Mouse (Mus musculus) bone marrow macrophage, adult 2 months (primary cell): Measurements from ENCODE around the gene Clip1. TPM values are rescaled to one million over a fixed set of nuclear protein-coding genes. Genes with fewer than 3 reads are reported as not detected.

Experiments used
- H3K27ac ChIP-seq: 2 replicates; pipeline ENCODE4 v1.5.1; 2012; ENCODE audit warnings: low read depth, low read length; ENCODE audit not compliant: insufficient read depth
- H3K4me1 ChIP-seq: 2 replicates; pipeline ENCODE4 v1.6.1; 2012; ENCODE audit warnings: low read length; ENCODE audit not compliant: control insufficient read depth, insufficient read depth
- H3K4me3 ChIP-seq: 2 replicates; pipeline ENCODE4 v1.5.1; 2012; ENCODE audit warnings: mild to moderate bottlenecking, low read length, moderate library complexity; ENCODE audit not compliant: insufficient read depth
- CTCF ChIP-seq: IDR thresholded peaks from 2 replicates; pipeline ENCODE4 v1.5.1; 2012; ENCODE audit warnings: low read depth, mild to moderate bottlenecking, low read length, moderate library complexity
- POLR2A ChIP-seq: IDR thresholded peaks from 2 replicates; pipeline ENCODE4 v1.6.1; 2012; ENCODE audit warnings: mild to moderate bottlenecking, low read depth, low read length, borderline replicate concordance
- polyA plus RNA-seq: library from polyadenylated mRNA; stranded (reverse); fragments of >200 nt; gene quantifications from 2 replicates; pipeline ENCODE4 v1.2.4, GENCODE M21; 2012; ENCODE audit not compliant: missing spikeins, insufficient read depth, insufficient read length

The Clip1 gene
- polyA plus RNA-seq, 1 experiment = 73.6 TPM

GRCm38 (mm10) chr5:123572357-123573186 is 111.8 kb downstream of the Clip1 start, which contains the start of gene Vps33a:
Gene Vps33a, minus strand, starts transcription at chr5:123573038.
- Histone ChIP-seq H3K4me1 (peaks cover 26% of the 10 kb centered on the region), H3K27ac (peak within 1 kb of the TSS; percentile 85), H3K4me3 (peak within 1 kb of the TSS; percentile 78)
- TF ChIP-seq POLR2A (peak; percentile 67; the same call in 1 of the 2 replicates), CTCF (no peak)

DNA sequence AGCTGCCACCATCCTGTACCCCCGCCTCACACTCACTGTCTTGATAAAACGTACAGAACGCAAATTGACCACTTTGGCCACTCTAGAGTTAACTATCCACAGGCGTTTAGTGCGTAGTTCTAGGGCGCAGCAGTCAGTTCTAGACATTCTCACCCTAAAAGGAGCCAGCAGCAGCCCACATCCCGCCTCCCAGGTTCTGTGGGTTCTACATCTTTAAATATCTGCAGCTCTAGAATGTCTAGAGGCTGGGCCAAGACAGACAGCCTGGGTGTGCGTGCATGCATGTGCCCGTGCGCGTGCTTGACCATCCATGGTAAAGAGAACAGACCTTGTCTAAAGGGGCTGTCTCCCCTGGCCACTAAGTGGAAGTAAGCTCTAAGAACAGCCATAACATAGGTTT is 123.3 kb downstream of the Clip1 start:
- TF ChIP-seq CTCF (no peak), POLR2A (no peak)
- no peak overlapping the region for H3K27ac ChIP-seq
- no peak overlapping the region for H3K4me3 ChIP-seq
- peaks cover 13% of the 10 kb centered on the region for H3K4me1 ChIP-seq

GRCm38 (mm10) chr5:123559588-123559987 is 124.8 kb downstream of the Clip1 start:
- no peak for TF ChIP-seq CTCF
- no peak for TF ChIP-seq POLR2A
- H3K4me3 ChIP-seq = no peak overlapping the region
- peaks cover 13% of the 10 kb centered on the region for H3K4me1 ChIP-seq
- H3K27ac ChIP-seq = no peak overlapping the region

- TF ChIP-seq POLR2A = no peak
- peak overlapping the region; percentile 51 for H3K27ac ChIP-seq
- no peak overlapping the region for H3K4me3 ChIP-seq
- H3K4me1 ChIP-seq = peaks cover 13% of the 10 kb centered on the region
Observed at GRCm38 (mm10) chr5:123556451-123556850, 128.0 kb downstream of the Clip1 start.

GRCm38 (mm10) chr5:123555693-123556092 is 128.7 kb downstream of the Clip1 start:
- no peak for TF ChIP-seq POLR2A
- TF ChIP-seq CTCF = no peak
- H3K4me1 ChIP-seq = peaks cover 13% of the 10 kb centered on the region
- H3K27ac ChIP-seq = no peak overlapping the region
- no peak overlapping the region for H3K4me3 ChIP-seq

DNA sequence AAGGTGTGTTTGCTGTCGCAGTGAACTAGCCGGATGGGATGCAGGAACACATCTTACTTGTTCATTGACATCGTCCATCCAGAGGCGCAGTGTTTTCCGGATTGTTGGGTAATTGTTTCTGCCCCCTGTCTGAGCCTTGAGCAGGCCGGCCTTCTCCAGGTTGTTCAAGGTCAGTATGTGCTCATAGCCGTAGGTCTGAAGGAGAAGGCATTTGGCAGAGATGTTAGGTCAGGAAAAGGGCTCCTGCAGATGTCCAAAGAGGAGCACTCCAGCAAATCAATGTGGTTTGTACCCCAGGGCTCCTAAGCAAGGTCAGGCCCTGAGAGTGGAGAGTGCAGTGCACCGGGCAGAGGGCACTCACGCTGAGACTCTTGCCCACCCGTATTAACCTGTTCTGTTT is 150.6 kb downstream of the Clip1 start:
- Histone ChIP-seq H3K4me3 (no peak overlapping the region), H3K27ac (no peak overlapping the region), H3K4me1 (no peaks in the 10 kb centered on the region)
- TF ChIP-seq POLR2A = no peak
- TF ChIP-seq CTCF = no peak

DNA sequence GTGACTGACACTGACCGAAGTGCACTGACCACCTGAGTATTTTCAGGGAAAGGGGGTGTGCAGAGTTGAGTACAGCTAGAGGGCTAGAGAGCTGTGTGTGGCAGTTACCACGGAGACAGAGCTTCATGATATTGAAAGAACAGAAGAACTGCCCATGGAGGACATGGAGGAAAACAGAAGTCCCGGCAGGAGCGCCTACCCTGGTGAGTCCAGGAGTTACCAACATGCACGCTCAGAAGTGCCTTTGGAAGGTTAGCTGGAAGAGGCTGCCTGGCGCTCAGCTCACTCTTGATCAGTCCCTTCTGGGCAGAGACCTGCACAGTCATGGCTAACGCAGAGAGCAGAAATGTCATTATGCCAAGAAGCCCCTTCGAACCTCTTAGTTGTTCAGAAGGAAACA is 154.4 kb downstream of the Clip1 start:
- no peak for TF ChIP-seq POLR2A
- H3K27ac ChIP-seq = no peak overlapping the region
- H3K4me3 ChIP-seq = no peak overlapping the region
- H3K4me1 ChIP-seq = no peaks in the 10 kb centered on the region

- Histone ChIP-seq H3K4me1 (no peaks in the 10 kb centered on the region), H3K4me3 (no peak overlapping the region), H3K27ac (no peak overlapping the region)
- TF ChIP-seq POLR2A (no peak), CTCF (no peak)
Observed at GRCm38 (mm10) chr5:123528641-123529040, 155.8 kb downstream of the Clip1 start.

Other genes starting within 250 kb of the Clip1 start
- gene Lrrc43, start 195.3 kb downstream of the Clip1 start, polyA plus RNA-seq = not detected in 2 replicates
- gene Il31, start 195.1 kb downstream of the Clip1 start, polyA plus RNA-seq = not detected in 2 replicates
- gene B3gnt4, start 174.2 kb downstream of the Clip1 start, polyA plus RNA-seq = not detected in 2 replicates
- gene Diablo, start 160.4 kb downstream of the Clip1 start, polyA plus RNA-seq = 29.3 and 30.5 TPM in 2 replicates
- 0.74 TPM in 1 of 2 replicates, not detected in the other for gene Gm49027, start 159.1 kb downstream of the Clip1 start, polyA plus RNA-seq
- 43.2 and 44.3 TPM in 2 replicates for gene Vps33a, start 111.6 kb downstream of the Clip1 start, polyA plus RNA-seq
- gene Zcchc8, start 36.5 kb upstream of the Clip1 start, polyA plus RNA-seq = 92.1 and 95.1 TPM in 2 replicates
- 116 and 123 TPM in 2 replicates for gene Rsrc2, start 64.8 kb upstream of the Clip1 start, polyA plus RNA-seq
- gene Kntc1, start 65.1 kb upstream of the Clip1 start, polyA plus RNA-seq = 13.9 and 19.6 TPM in 2 replicates
- 2.2 and 2.5 TPM in 2 replicates for gene Hcar2, start 180.9 kb upstream of the Clip1 start, polyA plus RNA-seq
- gene Hcar1, start 195.4 kb upstream of the Clip1 start, polyA plus RNA-seq = not detected in 2 replicates
- gene Denr, start 222.6 kb upstream of the Clip1 start, polyA plus RNA-seq = 51.8 and 58.3 TPM in 2 replicates
- gene Gm43518, start 242.8 kb upstream of the Clip1 start, polyA plus RNA-seq = not detected in 2 replicates
- gene Ccdc62, start 246.1 kb upstream of the Clip1 start, polyA plus RNA-seq = 1.2 and 3.3 TPM in 2 replicates